Mouse (Mus musculus) heart, embryonic 16.5 days (tissue): ENCODE measurements around the gene Arhgef12. TPM values are rescaled to one million over a fixed set of nuclear protein-coding genes. Genes with fewer than 3 reads are reported as not detected.
A peak's percentile ranks its signal among the peaks of the same experiment; 100 is the strongest.
"Not testable (repeated sequence)": the region's sequence is repeated elsewhere in the genome, so short reads cannot be mapped to it uniquely, and the experiment has no call there.

ENCODE experiments used
- ATAC-seq: fragments of 200-750 bp; cut with Nextera tagmentation; replicated peaks from 2 replicates; pipeline ENCODE4 v1.8.0; 2017; ENCODE audit warnings: moderate number of reproducible peaks; ENCODE audit not compliant: insufficient read depth, low FRiP score; ENCODE audit errors: extremely low read depth
- H3K27ac ChIP-seq: fragments of 300-500 bp; sonication (generic); 2 replicates; pipeline ENCODE4 v1.5.1; 2014; ENCODE audit warnings: mild to moderate bottlenecking, low read length, control low read depth, moderate library complexity
- H3K27me3 ChIP-seq: fragments of 300-500 bp; sonication (generic); 2 replicates; pipeline ENCODE4 v1.6.1; 2014; ENCODE audit warnings: low read length, mixed read lengths; ENCODE audit not compliant: control insufficient read depth, insufficient read depth
- H3K36me3 ChIP-seq: fragments of 300-500 bp; sonication (generic); 2 replicates; pipeline ENCODE4 v1.6.1; 2014; ENCODE audit not compliant: control insufficient read depth, insufficient read depth
- H3K4me1 ChIP-seq: fragments of 300-500 bp; sonication (generic); 2 replicates; pipeline ENCODE4 v1.6.1; 2014; ENCODE audit warnings: low read length, mixed read lengths; ENCODE audit not compliant: control insufficient read depth, insufficient read depth
- H3K4me2 ChIP-seq: fragments of 300-500 bp; sonication (generic); 2 replicates; pipeline ENCODE4 v1.6.1; 2014; ENCODE audit warnings: low read depth, mild to moderate bottlenecking, control low read depth, low read length
- H3K4me3 ChIP-seq: fragments of 300-500 bp; sonication (generic); 2 replicates; pipeline ENCODE4 v1.5.1; 2014; ENCODE audit warnings: mild to moderate bottlenecking, control low read depth, low read length
- H3K9ac ChIP-seq: fragments of 300-500 bp; sonication (generic); 2 replicates; pipeline ENCODE4 v1.6.1; 2014; ENCODE audit warnings: low read length, control low read depth
- H3K9me3 ChIP-seq: fragments of 300-500 bp; sonication (generic); replicated peaks from 2 replicates; pipeline ENCODE4 v1.6.1; 2016; ENCODE audit warnings: low read length; ENCODE audit not compliant: control insufficient read depth
- WGBS: fragments of 180-500 bp; shearing (Covaris S2); extraction: QIAGEN DNeasy Blood & Tissue Kit; methylation state at CpG from one replicate; pipeline ENCODE4 v1.1.7; 2014; 5-methylcytosine and 5-hydroxymethylcytosine counted together
- polyA plus RNA-seq: library from polyadenylated mRNA; unstranded; fragments of >200 nt; fragmentation: Nextera tagmentation; extraction: Ambion mirVana; gene quantifications from 2 replicates; pipeline ENCODE4 v1.2.1, GENCODE M21; 2015

The Arhgef12 gene
- polyA plus RNA-seq, 1 experiment from 2014 or later: 10.9 TPM

GRCm38 (mm10) chr9:43133525-43133924 lies 26.5 kb upstream of the Arhgef12 start:
- 72% methylated on average over 3 of the region's 3 CpGs for WGBS

GRCm38 (mm10) chr9:43132380-43132779 lies 25.3 kb upstream of the Arhgef12 start:
- Histone ChIP-seq H3K4me1 (peaks cover 2% of the 10 kb centered on the region), H3K9ac (no peak overlapping the region), H3K27ac (no peak overlapping the region), H3K4me3 (no peak overlapping the region), H3K4me2 (no peak overlapping the region), H3K27me3 (no peaks in the 10 kb centered on the region), H3K9me3 (no peaks in the 10 kb centered on the region), H3K36me3 (no peaks in the 10 kb centered on the region)
- ATAC-seq: no peak
- WGBS: 32% methylated on average over 4 of the region's 4 CpGs

More at GRCm38 (mm10) chr9:43133525-43133924, 26.5 kb upstream of the Arhgef12 start:
- no peaks in the 10 kb centered on the region for H3K4me1 ChIP-seq
- H3K4me3 ChIP-seq: no peak overlapping the region
- ATAC-seq: no peak
- no peak overlapping the region for H3K27ac ChIP-seq
- no peak overlapping the region for H3K9ac ChIP-seq
- H3K36me3 ChIP-seq: no peaks in the 10 kb centered on the region
- no peaks in the 10 kb centered on the region for H3K27me3 ChIP-seq
- no peak overlapping the region for H3K4me2 ChIP-seq
- no peaks in the 10 kb centered on the region for H3K9me3 ChIP-seq

DNA sequence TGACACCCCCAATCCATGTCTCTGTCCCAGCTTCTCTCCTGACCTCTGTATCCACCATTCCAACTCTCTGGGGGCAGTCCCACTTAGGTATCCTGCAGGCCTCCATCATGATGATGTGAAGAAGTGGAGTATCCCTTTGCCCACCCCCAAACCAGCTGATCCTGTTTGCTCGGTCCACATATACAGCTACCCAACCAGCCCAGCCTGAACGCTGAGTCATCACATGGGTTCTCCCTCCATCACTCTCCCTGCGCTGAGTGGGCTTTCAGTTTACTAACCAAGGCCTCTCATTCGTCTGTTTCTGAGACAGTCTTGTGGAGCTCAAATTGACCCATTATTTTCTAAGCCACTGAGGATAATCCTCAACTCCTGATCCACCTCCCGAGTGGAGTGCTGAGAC lies 24.9 kb upstream of the Arhgef12 start:
- WGBS: 73% methylated on average over 5 of the region's 5 CpGs

DNA sequence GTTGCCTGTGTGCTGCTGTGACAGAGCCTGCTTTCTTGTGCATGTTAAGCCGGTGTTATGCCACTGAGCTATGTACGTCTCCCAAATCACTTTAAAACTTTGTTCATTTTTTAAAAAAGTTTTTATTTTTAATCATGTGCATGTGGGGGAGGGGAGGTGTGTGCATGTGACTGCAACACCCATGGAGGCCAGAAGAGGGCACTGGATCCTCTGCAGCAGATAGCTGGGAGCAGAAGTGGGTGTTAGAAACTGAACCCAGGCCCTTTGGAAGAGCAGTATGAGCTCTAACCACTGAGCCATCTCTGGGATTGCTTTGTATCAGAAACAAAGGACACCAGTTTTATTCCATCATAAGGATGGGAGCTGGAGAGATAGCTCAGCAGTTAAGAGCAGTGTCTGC lies 23.6 kb upstream of the Arhgef12 start:
- H3K36me3 ChIP-seq: no peaks in the 10 kb centered on the region
- H3K4me1 ChIP-seq: peaks cover 7% of the 10 kb centered on the region
- H3K27me3 ChIP-seq: no peaks in the 10 kb centered on the region
- H3K9ac ChIP-seq: no peak overlapping the region
- ATAC-seq: no peak
- H3K9me3 ChIP-seq: no peaks in the 10 kb centered on the region
- H3K27ac ChIP-seq: no peak overlapping the region
- no peak overlapping the region for H3K4me3 ChIP-seq
- H3K4me2 ChIP-seq: no peak overlapping the region
- 90% methylated on average over 2 of the region's 2 CpGs for WGBS

More for the DNA sequence above, 24.9 kb upstream of the Arhgef12 start:
- no peak overlapping the region for H3K27ac ChIP-seq
- no peaks in the 10 kb centered on the region for H3K9me3 ChIP-seq
- H3K4me3 ChIP-seq: no peak overlapping the region
- H3K36me3 ChIP-seq: no peaks in the 10 kb centered on the region
- peaks cover 6% of the 10 kb centered on the region for H3K4me1 ChIP-seq
- no peak overlapping the region for H3K9ac ChIP-seq
- no peak overlapping the region for H3K4me2 ChIP-seq
- no peaks in the 10 kb centered on the region for H3K27me3 ChIP-seq
- ATAC-seq: no peak

DNA sequence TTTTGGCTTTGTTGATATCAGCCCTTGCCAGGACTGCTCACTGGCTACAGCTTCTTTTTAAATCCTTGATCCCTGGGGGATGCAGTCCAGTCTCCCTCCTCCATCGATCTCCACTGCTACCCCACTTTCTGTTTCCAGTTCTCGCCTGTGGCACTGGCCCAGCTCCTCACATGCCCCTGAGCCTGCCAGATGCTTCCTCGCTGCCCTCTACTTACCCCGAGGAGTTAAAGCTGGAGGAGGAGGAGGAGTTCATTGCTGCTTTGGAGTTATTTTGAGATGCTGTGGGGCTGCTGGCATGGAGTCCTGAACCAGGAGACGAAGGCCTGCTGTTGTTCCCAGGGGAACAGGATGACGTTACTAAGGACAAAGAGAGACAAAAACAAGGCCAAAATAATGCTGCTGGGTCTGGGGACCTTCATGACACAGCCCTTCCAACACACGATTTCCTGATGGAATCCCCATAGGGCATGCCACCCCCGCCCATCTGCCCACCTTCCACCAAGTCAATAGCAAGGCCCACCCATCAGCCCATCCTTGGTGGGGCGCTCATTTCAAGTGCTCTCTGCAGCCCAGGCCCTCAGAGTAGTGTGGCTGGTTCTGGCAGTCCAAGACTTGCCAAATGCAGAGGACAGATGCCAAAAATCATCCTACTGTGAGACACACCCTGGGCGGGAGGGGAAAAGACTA lies 20.2 kb upstream of the Arhgef12 start:
- Histone ChIP-seq H3K4me2 (no peak overlapping the region), H3K4me3 (no peak overlapping the region)
- peak; percentile 45 for ATAC-seq

GRCm38 (mm10) chr9:43122379-43122778 lies 15.3 kb upstream of the Arhgef12 start:
- WGBS: 14% methylated on average over 1 of the region's 1 CpGs
- Histone ChIP-seq H3K27ac (no peak overlapping the region), H3K9ac (no peak overlapping the region), H3K4me2 (no peak overlapping the region), H3K9me3 (no peaks in the 10 kb centered on the region), H3K36me3 (no peaks in the 10 kb centered on the region), H3K4me1 (peaks cover 5% of the 10 kb centered on the region), H3K4me3 (no peak overlapping the region), H3K27me3 (no peaks in the 10 kb centered on the region)
- ATAC-seq: no peak

More for the DNA sequence above, 20.2 kb upstream of the Arhgef12 start:
- Histone ChIP-seq H3K36me3 (no peaks in the 10 kb centered on the region), H3K27ac (no peak overlapping the region), H3K9ac (no peak overlapping the region), H3K9me3 (no peaks in the 10 kb centered on the region), H3K4me1 (peaks cover 7% of the 10 kb centered on the region), H3K27me3 (no peaks in the 10 kb centered on the region)
- WGBS: 48% methylated on average over 10 of the region's 10 CpGs

DNA sequence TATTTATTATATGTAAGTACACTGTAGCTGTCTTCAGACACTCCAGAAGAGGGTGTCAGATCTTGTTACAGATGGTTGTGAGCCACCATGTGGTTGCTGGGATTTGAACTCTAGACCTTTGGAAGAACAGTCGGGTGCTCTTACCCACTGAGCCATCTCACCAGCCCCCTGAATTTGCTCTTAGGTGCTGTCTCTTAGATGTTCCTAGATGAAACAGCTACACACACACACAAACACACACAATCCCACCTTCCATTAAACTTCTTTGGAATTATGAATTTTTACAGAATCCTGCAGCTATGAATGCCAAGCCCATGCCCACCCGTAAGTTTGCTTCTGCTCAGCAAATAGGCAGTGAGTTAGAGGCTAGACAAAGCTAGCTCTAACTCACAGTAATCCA lies 14.9 kb upstream of the Arhgef12 start:
- not testable (repeated sequence) for H3K36me3 ChIP-seq, ATAC-seq, H3K9me3 ChIP-seq, H3K4me3 ChIP-seq, H3K27ac ChIP-seq, H3K9ac ChIP-seq, H3K27me3 ChIP-seq, H3K4me1 ChIP-seq, H3K4me2 ChIP-seq
- 88% methylated on average over 2 of the region's 2 CpGs for whole genome bisulfite sequencing

DNA sequence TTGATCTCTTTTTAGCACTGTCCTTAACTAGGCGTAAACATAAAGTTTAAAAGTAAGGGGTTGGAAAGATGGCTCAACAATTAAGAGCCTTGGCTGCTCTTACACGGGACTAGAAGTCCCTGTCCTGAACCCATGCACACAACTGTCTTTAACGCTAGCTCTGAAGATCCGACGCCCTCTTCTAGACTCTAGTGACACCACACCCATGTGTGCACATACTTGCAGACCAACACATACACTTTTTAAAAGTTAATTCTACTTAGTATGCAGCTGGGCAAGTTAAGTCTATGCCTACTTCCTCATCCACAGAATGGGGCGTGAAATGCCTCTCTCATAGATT lies 9.9 kb upstream of the Arhgef12 start:
- ATAC-seq: no peak
- Histone ChIP-seq H3K4me1 (peaks cover 12% of the 10 kb centered on the region), H3K27me3 (peaks cover 5% of the 10 kb centered on the region), H3K9me3 (no peaks in the 10 kb centered on the region), H3K4me3 (no peak overlapping the region), H3K36me3 (peaks cover 4% of the 10 kb centered on the region; the same call in 1 of the 2 replicates), H3K4me2 (no peak overlapping the region), H3K9ac (no peak overlapping the region), H3K27ac (no peak overlapping the region)
- WGBS: 82% methylated on average over 6 of the region's 6 CpGs

DNA sequence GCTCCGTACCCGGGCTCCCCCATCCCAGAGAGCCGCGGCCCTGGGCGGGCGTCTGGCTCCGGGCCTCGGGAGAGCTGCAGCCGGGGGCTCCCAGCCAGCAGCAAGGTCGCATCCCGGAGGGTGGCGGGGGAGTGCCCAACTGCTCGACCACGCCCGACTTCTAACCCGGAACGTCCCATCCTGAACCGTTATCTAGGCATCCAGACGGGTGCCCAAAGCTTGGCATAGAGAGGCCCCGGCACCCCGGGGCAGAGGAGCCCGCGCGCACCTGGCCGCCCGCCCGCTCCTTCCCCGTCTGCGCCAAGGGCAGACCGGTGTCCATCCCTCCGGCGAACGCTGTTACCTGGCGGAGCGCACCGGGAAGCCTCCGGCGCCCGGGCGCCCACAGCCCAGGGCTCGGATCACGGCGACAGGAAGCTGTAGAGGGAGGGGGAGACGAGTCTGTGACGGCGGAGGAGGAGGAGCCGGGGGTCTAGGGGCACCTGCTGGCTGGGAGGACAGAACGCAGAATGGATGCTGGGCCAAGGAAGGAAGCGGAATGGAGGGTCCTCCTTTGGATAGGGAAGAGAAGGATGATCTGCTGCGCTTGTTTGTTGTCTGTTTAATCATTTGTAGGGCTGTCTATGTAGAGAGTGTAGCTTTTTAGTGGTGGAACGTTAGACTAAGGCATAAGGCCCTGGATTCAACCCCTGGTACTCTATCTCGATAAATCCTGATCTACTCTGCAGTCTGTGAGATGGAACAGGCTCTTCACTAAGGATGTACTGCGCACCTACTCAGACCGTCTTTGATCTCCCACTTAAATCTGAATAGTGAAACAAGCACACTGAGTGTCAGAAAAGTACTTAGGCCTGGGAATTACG lies 9.3 kb upstream of the Arhgef12 start, which contains the start of gene Tmem136:
Gene Tmem136, minus strand, starts transcription at position 437 of the 863 bp plus-strand sequence.
- 4% methylated on average over 55 of the region's 55 CpGs for WGBS
- Histone ChIP-seq H3K27ac (peak within 1 kb of the TSS; percentile 79), H3K36me3 (peaks cover 9% of the 10 kb centered on the region), H3K4me1 (peaks cover 12% of the 10 kb centered on the region), H3K4me2 (peak within 1 kb of the TSS; percentile 65), H3K9me3 (no peaks in the 10 kb centered on the region), H3K27me3 (peaks cover 5% of the 10 kb centered on the region), H3K4me3 (peak within 1 kb of the TSS; percentile 84), H3K9ac (peak within 1 kb of the TSS; percentile 88)
- ATAC-seq: peak; percentile 87
